Mouse (Mus musculus): Measurements from ENCODE around the gene Galnt7.

The Galnt7 gene

GRCm38 (mm10) chr8:57488312-57488765 is 164.5 kb downstream of the Galnt7 start:
- peak; percentile 52 to 62 for DNase-seq

- peak; percentile 98 to 99 for DNase-seq
Observed at GRCm38 (mm10) chr8:57487441-57488155, 165.2 kb downstream of the Galnt7 start, which contains the start of gene Sap30. Sap30 (minus strand) TSS chr8:57487860.

GRCm38 (mm10) chr8:57486491-57487440 is 166.1 kb downstream of the Galnt7 start:
- peak in 1 of 2 experiments; percentile 49 for DNase-seq

DNA sequence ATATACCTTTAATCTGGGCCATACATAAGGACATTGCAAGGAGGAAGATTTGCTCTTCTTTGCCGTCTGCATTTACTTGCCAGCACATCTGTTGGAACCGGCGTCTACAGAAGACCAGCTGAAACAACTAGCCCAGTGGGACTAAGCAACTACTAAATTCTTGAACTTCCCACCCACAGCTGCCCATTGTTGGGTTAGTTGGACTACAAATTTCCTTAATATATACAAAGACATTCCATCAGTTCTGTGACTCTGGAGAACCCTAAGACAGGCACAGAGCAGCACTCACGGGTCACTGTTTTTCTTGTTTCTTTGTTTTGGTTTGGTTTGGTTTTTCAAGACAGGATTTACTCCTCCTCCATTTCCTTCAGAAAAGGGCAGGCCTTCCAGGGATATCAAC is 172.2 kb downstream of the Galnt7 start:
- no peak for DNase-seq

- DNase-seq: no peak
Observed at GRCm38 (mm10) chr8:57479700-57480099, 173.1 kb downstream of the Galnt7 start.

DNA sequence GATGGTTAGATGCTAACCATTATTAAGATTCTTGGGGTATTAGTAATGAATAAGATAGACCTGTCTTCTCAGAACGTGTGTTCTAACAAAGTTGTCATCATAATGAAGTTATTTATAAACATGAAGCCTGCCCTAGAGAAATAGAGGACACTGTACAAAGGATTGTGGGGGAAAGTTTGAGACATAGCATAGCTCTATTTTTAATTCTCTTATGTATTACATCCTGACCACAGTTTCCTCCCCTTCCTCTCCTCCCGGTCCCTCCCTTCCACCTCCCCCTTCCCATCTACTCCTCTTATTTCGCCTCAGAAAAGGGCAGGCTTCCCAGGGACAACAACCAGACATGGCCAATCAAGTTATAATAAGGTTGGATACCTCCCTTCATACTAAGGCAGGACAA is 174.4 kb downstream of the Galnt7 start:
- no peak for DNase-seq

All from thymus, adult 18-20 months (tissue).